8 mouse cellular contexts compared by ENCODE assay signal in the genomic region with DNA sequence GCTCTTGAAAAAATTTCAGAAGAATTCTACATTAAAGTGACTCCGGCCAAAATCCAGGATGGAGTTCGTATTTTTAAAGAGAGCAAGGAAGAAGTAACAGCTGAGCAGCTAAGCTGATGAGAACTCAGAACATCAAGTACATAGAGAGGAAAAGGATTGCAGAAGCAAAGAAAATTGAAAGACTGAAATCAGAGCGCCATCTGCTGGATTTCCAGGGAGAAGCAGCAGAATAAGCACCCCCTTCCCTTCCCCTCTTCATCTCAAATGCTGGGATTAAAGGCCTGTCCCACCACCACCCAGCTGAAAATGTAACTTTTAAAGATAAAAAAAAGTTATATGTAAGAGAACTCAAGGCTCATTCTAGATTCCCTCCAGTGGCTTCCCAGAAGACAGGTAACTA. TPM values are rescaled to one million over a fixed set of nuclear protein-coding genes. Genes with fewer than 3 reads are reported as not detected.
DNase-seq lines count a peak whose midpoint lies in the region.

No protein-coding gene starts in this region.

- DNase-seq in cerebellum, adult 11 months, result peak; percentile 41
- DNase-seq in cerebellum, adult 11-12 months, result no peak
- DNase-seq in urinary bladder, postnatal 25 days (ENCODE audit: low spot score), result peak; percentile 51
- no peak for DNase-seq in urinary bladder, adult 2 months (ENCODE audit: low spot score)
- peak; percentile 46 for DNase-seq in embryo, embryonic 11.5 days (ENCODE audit: low read depth, low spot score)
- DNase-seq in kidney, postnatal 4 days, result peak; percentile 70 to 72
- DNase-seq in lung, postnatal 14 days, result peak; percentile 72
- DNase-seq in spleen, postnatal 36 days (ENCODE audit: low spot score in 2 of 2), result peak; percentile 35 to 37

RNA-seq across cellular contexts. Expression of gene 1810024B03Rik, which starts 3.1 kb away (rescaled TPM):
- polyA plus RNA-seq in urinary bladder, adult 2 months (2012; rRNA removed), result 3.3 and 3.5 TPM in 2 replicates

RNA-seq across cellular contexts. Expression of gene Snrnp200, which starts 3.3 kb away (rescaled TPM):
- 53.1 and 59.2 TPM in 2 replicates for polyA plus RNA-seq in urinary bladder, adult 2 months (2012; rRNA removed)

RNA-seq across cellular contexts. Expression of gene Ciao1, which starts 42.7 kb away (rescaled TPM):
- polyA plus RNA-seq in urinary bladder, adult 2 months (2012; rRNA removed), result 62.3 and 68.2 TPM in 2 replicates

RNA-seq across cellular contexts. Expression of gene Tmem127, which starts 42.8 kb away (rescaled TPM):
- 38.7 and 45.4 TPM in 2 replicates for polyA plus RNA-seq in urinary bladder, adult 2 months (2012; rRNA removed)

Comparison
In these comparisons a context has a peak if more than half of its experiments do, and no peak if none do; other contexts are left out.
1. DNase-seq: peak in cerebellum, adult 11 months (single experiment), urinary bladder, postnatal 25 days (single experiment), embryo, embryonic 11.5 days (single experiment), kidney, postnatal 4 days (2 of 2), lung, postnatal 14 days (single experiment) and spleen, postnatal 36 days (2 of 2); none in cerebellum, adult 11-12 months (single experiment) and urinary bladder, adult 2 months (single experiment).